Mouse (Mus musculus): ENCODE measurements around the gene Rab44. TPM values are rescaled to one million over a fixed set of nuclear protein-coding genes. Genes with fewer than 3 reads are reported as not detected.
"Not testable (repeated sequence)": the region's sequence is repeated elsewhere in the genome, so short reads cannot be mapped to it uniquely, and the experiment has no call there.

Rab44 gene
- polyA plus RNA-seq, 1 experiment from 2014 or later = not detected

DNA sequence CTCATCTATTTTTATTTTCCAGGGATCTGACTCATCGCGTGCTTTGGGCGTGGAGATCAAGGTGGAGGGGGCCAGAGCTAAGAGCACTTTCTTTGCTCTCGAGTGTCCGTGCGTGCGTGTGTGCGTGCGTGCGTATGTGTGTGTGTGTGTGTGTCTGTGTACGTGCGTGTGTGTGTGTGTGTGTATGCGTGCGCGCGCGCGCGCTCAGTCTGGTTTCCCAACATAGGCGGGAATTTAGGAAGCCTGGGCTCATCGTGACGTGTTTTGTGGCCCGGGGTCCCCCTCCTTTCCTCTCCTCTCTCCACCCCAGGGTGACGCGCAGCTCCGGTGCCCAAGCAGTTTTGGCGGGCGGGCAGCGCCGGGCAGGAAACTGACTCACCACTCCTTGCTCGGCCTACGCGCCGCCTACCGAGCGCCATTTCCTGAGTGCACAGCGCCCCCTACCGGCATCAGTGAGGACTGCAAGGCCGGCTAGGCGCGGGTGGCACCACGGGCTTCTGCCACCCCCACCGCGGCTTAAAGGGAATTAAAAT, 18.7 kb upstream of the Rab44 start:
- Histone ChIP-seq H3K9ac (replicated peaks; ENCODE audit: low read depth, low read length) (peak overlapping the region; percentile 54), H3K4me2 (ENCODE audit: low read depth, low read length) (peak overlapping the region; percentile 86), H3K4me1 (ENCODE audit: control insufficient read depth, insufficient read depth, low read length) (peaks cover 12% of the 10 kb centered on the region; the same call in 1 of the 2 replicates), H3K27me3 (ENCODE audit: control insufficient read depth, insufficient read depth, low read length) (no peaks in the 10 kb centered on the region; the same call in 1 of the 2 replicates), H3K27ac (ENCODE audit: low read depth, low read length) (peak overlapping the region; percentile 13; the same call in 1 of the 2 replicates), H3K4me3 (ENCODE audit: low read depth, low read length) (peak overlapping the region; percentile 49), H3K9me3 (ENCODE audit: control insufficient read depth, low read length) (no peaks in the 10 kb centered on the region), H3K36me3 (ENCODE audit: control insufficient read depth, insufficient read depth, low read length) (no peaks in the 10 kb centered on the region)
- ATAC-seq (ENCODE audit: low read depth) = peak; percentile 88
- under 1% methylated on average over 43 of the region's 44 CpGs for WGBS

DNA sequence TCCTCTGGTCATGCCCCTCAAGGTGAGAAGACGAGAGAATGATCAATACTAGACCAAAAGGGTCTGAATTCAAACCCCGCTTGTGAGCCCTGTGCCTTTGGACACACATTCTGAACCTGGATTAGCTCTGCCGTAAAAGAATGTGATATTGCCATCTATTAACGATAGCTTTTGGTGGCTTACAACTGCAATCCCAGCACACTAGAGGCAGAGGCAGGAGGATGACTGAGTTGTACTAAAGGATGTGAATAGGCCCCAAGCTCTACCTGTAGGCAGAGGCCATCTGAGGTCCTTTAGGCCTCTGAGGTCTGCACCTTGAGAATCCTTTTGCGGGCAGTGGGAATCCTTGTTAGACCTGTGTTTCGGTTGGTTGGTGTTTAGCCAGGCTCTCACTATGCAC, 17.7 kb upstream of the Rab44 start:
- no peak overlapping the region for H3K27ac ChIP-seq (ENCODE audit: low read depth, low read length)
- H3K9me3 ChIP-seq (ENCODE audit: control insufficient read depth, low read length) = no peaks in the 10 kb centered on the region
- WGBS = 94% methylated on average over 6 of the region's 6 CpGs
- no peaks in the 10 kb centered on the region for H3K36me3 ChIP-seq (ENCODE audit: control insufficient read depth, insufficient read depth, low read length)
- no peak overlapping the region for H3K4me2 ChIP-seq (ENCODE audit: low read depth, low read length)
- no peak overlapping the region for H3K9ac ChIP-seq (replicated peaks; ENCODE audit: low read depth, low read length)
- H3K27me3 ChIP-seq (ENCODE audit: control insufficient read depth, insufficient read depth, low read length) = no peaks in the 10 kb centered on the region; the same call in 1 of the 2 replicates
- ATAC-seq (ENCODE audit: low read depth) = no peak
- peaks cover 12% of the 10 kb centered on the region; the same call in 1 of the 2 replicates for H3K4me1 ChIP-seq (ENCODE audit: control insufficient read depth, insufficient read depth, low read length)
- no peak overlapping the region for H3K4me3 ChIP-seq (ENCODE audit: low read depth, low read length)

DNA sequence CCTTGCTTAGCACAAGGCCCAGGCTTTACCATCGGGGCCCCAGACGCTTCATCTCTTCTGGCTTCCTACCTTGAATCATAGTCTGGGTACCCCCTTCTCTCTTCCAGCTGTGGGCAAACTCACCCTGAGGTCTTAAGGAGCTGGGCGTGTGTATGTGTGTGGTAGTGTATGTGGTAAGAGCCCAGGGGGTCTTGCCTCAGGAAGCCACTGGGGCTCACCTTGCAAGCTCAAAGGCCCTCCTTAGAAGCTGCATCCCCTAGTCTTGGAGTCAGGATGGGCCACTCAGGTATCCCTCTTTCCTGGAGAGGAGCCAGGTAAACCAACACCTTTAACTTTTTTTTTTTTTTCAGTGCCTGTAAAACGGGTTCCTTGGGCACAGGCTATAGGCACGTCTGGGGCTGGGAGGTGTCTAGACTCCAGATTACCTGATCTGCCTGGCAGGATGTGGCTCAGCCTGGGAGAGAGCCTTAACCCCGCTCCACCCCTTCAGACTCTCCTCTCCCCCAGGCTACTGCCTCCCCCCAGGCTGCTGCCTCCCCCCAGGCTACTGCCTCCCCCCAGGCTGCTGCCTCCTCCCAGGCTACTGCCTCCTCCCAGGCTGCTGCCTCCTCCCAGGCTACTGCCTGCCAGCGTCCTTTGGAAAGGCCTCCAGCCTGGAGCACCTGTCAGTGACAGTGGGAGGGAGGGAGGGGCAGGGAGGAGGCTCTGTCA, 16.9 kb upstream of the Rab44 start:
- Histone ChIP-seq H3K9ac (replicated peaks; ENCODE audit: low read depth, low read length) (no peak overlapping the region), H3K4me3 (ENCODE audit: low read depth, low read length) (no peak overlapping the region), H3K27ac (ENCODE audit: low read depth, low read length) (no peak overlapping the region), H3K27me3 (ENCODE audit: control insufficient read depth, insufficient read depth, low read length) (no peaks in the 10 kb centered on the region), H3K4me1 (ENCODE audit: control insufficient read depth, insufficient read depth, low read length) (peaks cover 12% of the 10 kb centered on the region; the same call in 1 of the 2 replicates), H3K9me3 (ENCODE audit: control insufficient read depth, low read length) (no peaks in the 10 kb centered on the region), H3K4me2 (ENCODE audit: low read depth, low read length) (no peak overlapping the region), H3K36me3 (ENCODE audit: control insufficient read depth, insufficient read depth, low read length) (no peaks in the 10 kb centered on the region)
- WGBS = 75% methylated on average over 7 of the region's 7 CpGs
- no peak for ATAC-seq (ENCODE audit: low read depth)

DNA sequence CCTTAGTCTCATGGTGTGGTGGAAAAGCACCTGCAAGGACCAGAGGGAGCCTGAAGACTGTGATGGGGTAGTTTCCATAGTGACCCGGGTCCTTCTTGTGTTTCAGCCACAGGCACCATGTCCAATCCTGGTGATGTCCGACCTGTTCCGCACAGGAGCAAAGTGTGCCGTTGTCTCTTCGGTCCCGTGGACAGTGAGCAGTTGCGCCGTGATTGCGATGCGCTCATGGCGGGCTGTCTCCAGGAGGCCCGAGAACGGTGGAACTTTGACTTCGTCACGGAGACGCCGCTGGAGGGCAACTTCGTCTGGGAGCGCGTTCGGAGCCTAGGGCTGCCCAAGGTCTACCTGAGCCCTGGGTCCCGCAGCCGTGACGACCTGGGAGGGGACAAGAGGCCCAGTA, 15.7 kb upstream of the Rab44 start:
- peaks cover 12% of the 10 kb centered on the region; the same call in 1 of the 2 replicates for H3K4me1 ChIP-seq (ENCODE audit: control insufficient read depth, insufficient read depth, low read length)
- no peak overlapping the region for H3K27ac ChIP-seq (ENCODE audit: low read depth, low read length)
- no peak overlapping the region for H3K4me2 ChIP-seq (ENCODE audit: low read depth, low read length)
- H3K9me3 ChIP-seq (ENCODE audit: control insufficient read depth, low read length) = no peaks in the 10 kb centered on the region
- H3K27me3 ChIP-seq (ENCODE audit: control insufficient read depth, insufficient read depth, low read length) = no peaks in the 10 kb centered on the region
- H3K36me3 ChIP-seq (ENCODE audit: control insufficient read depth, insufficient read depth, low read length) = no peaks in the 10 kb centered on the region
- WGBS = 97% methylated on average over 23 of the region's 24 CpGs
- H3K9ac ChIP-seq (replicated peaks; ENCODE audit: low read depth, low read length) = no peak overlapping the region
- ATAC-seq (ENCODE audit: low read depth) = no peak
- no peak overlapping the region for H3K4me3 ChIP-seq (ENCODE audit: low read depth, low read length)

DNA sequence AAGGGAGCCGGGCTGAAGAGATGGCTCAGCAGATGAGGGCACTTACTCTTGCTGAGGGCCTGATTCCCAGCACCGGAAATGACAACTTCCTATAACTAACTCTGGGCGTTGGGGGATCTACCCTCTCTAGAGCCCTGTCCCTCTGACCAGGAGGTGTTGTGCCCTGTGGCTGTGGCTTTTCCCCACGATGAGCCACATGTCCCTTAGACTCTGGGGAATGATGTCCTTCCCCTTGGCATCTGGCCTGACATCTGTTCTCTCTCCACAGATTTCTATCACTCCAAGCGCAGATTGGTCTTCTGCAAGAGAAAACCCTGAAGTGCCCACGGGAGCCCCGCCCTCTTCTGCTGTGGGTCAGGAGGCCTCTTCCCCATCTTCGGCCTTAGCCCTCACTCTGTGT, 14.9 kb upstream of the Rab44 start:
- Histone ChIP-seq H3K9ac (replicated peaks; ENCODE audit: low read depth, low read length) (no peak overlapping the region), H3K27me3 (ENCODE audit: control insufficient read depth, insufficient read depth, low read length) (no peaks in the 10 kb centered on the region), H3K36me3 (ENCODE audit: control insufficient read depth, insufficient read depth, low read length) (no peaks in the 10 kb centered on the region), H3K4me3 (ENCODE audit: low read depth, low read length) (no peak overlapping the region), H3K9me3 (ENCODE audit: control insufficient read depth, low read length) (no peaks in the 10 kb centered on the region), H3K27ac (ENCODE audit: low read depth, low read length) (no peak overlapping the region), H3K4me2 (ENCODE audit: low read depth, low read length) (no peak overlapping the region), H3K4me1 (ENCODE audit: control insufficient read depth, insufficient read depth, low read length) (peaks cover 8% of the 10 kb centered on the region; the same call in 1 of the 2 replicates)
- WGBS = 82% methylated on average over 8 of the region's 8 CpGs
- no peak for ATAC-seq (ENCODE audit: low read depth)

DNA sequence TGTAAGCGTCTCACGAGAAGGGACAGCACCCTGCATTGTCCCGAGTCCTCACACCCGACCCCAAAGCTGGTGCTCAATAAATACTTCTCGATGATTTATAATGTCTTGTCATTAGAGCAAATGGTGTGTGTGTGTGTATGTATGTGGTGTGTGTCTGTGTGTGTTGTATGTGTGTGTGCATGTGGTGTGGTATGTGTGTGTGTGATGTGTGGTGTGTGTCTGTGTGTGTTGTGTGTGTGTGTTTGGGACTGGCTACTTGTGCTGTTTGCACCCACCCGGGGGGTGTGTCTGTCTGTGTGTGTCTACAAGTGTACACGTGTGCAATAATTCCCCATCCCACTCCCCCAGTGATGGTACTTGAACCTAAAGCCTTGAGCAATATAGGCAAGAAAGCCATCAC, 13.3 kb upstream of the Rab44 start:
- no peaks in the 10 kb centered on the region for H3K36me3 ChIP-seq (ENCODE audit: control insufficient read depth, insufficient read depth, low read length)
- 92% methylated on average over 7 of the region's 7 CpGs for WGBS
- no peaks in the 10 kb centered on the region for H3K27me3 ChIP-seq (ENCODE audit: control insufficient read depth, insufficient read depth, low read length)
- H3K4me1 ChIP-seq (ENCODE audit: control insufficient read depth, insufficient read depth, low read length) = no peaks in the 10 kb centered on the region
- no peak overlapping the region for H3K9ac ChIP-seq (replicated peaks; ENCODE audit: low read depth, low read length)
- no peak overlapping the region for H3K4me3 ChIP-seq (ENCODE audit: low read depth, low read length)
- H3K4me2 ChIP-seq (ENCODE audit: low read depth, low read length) = no peak overlapping the region
- no peaks in the 10 kb centered on the region for H3K9me3 ChIP-seq (ENCODE audit: control insufficient read depth, low read length)
- ATAC-seq (ENCODE audit: low read depth) = no peak
- no peak overlapping the region for H3K27ac ChIP-seq (ENCODE audit: low read depth, low read length)

DNA sequence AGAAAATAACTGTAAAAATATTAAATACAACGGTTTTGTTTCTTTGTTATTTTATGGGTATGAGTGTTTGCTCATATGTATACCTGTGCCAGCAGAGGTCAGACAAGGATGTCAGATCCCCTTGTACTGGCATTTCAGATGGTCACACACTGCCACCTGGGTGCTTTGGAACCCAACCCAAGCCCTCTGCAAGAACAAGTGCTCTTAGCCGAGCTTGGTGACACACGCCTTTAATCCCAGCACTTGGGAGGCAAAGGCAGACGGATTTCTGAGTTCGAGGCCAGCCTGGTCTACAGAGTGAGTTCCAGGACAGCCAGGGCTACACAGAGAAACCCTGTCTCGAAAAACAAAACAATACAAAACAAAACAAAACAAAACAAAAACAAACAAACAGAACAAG, 3.6 kb upstream of the Rab44 start:
- not testable (repeated sequence) for H3K27ac ChIP-seq (ENCODE audit: low read depth, low read length); H3K4me2 ChIP-seq (ENCODE audit: low read depth, low read length); H3K9me3 ChIP-seq (ENCODE audit: control insufficient read depth, low read length); H3K4me3 ChIP-seq (ENCODE audit: low read depth, low read length); ATAC-seq (ENCODE audit: low read depth); H3K9ac ChIP-seq (replicated peaks; ENCODE audit: low read depth, low read length); H3K27me3 ChIP-seq (ENCODE audit: control insufficient read depth, insufficient read depth, low read length); H3K4me1 ChIP-seq (ENCODE audit: control insufficient read depth, insufficient read depth, low read length); H3K36me3 ChIP-seq (ENCODE audit: control insufficient read depth, insufficient read depth, low read length)
- WGBS = 81% methylated on average over 6 of the region's 6 CpGs

DNA sequence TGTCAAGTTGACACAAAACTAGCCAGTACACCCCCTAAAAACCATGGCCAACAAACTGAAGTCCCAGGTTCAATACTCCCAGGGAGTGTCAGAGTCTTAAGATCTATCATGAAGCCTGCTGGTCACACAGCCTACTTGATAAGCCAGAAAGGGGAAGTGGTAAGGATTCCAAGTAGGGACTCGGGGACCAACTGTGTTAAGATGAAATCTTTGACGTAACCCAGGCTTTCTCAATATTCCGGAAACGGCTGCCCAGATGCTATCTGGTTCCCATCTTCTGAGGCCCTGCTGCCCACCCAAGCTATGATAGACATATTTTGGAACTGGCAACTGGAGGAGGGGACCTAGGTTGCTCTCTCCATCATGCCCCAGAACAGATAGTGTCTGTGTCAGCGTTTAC, 2.6 kb upstream of the Rab44 start:
- ATAC-seq (ENCODE audit: low read depth) = no peak
- Histone ChIP-seq H3K4me3 (ENCODE audit: low read depth, low read length) (no peak overlapping the region), H3K9me3 (ENCODE audit: control insufficient read depth, low read length) (no peaks in the 10 kb centered on the region), H3K36me3 (ENCODE audit: control insufficient read depth, insufficient read depth, low read length) (no peaks in the 10 kb centered on the region), H3K27ac (ENCODE audit: low read depth, low read length) (no peak overlapping the region), H3K27me3 (ENCODE audit: control insufficient read depth, insufficient read depth, low read length) (no peaks in the 10 kb centered on the region), H3K9ac (replicated peaks; ENCODE audit: low read depth, low read length) (no peak overlapping the region), H3K4me2 (ENCODE audit: low read depth, low read length) (no peak overlapping the region), H3K4me1 (ENCODE audit: control insufficient read depth, insufficient read depth, low read length) (no peaks in the 10 kb centered on the region)
- WGBS = 88% methylated on average over 5 of the region's 5 CpGs

DNA sequence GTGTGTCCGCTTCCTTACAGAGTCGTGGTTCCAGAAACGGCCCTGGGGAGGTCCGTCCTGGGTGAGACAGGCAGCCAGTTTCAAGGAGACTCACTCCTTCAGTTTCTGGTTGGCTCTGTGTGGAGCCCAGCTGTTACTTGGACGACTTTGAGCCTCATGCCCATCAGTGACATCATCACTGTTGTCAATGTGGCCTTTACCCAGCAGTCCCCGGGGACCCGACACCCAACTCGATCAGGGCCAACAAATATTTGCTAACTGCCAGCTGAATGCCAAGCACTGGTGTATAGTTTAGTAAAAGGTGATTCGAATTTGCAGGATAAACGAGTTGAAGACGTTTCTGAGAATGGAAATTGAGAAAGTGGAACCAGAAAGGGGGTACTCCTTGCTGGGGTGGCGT, 2.1 kb downstream of the Rab44 start:
- no peak for ATAC-seq (ENCODE audit: low read depth)
- Histone ChIP-seq H3K36me3 (ENCODE audit: control insufficient read depth, insufficient read depth, low read length) (no peaks in the 10 kb centered on the region), H3K4me2 (ENCODE audit: low read depth, low read length) (no peak overlapping the region), H3K4me1 (ENCODE audit: control insufficient read depth, insufficient read depth, low read length) (no peaks in the 10 kb centered on the region), H3K27ac (ENCODE audit: low read depth, low read length) (no peak overlapping the region), H3K9me3 (ENCODE audit: control insufficient read depth, low read length) (no peaks in the 10 kb centered on the region), H3K27me3 (ENCODE audit: control insufficient read depth, insufficient read depth, low read length) (no peaks in the 10 kb centered on the region), H3K9ac (replicated peaks; ENCODE audit: low read depth, low read length) (no peak overlapping the region), H3K4me3 (ENCODE audit: low read depth, low read length) (no peak overlapping the region)
- 72% methylated on average over 12 of the region's 12 CpGs for WGBS
